Mouse (Mus musculus): ENCODE results near the gene 4931440F15Rik. TPM values are rescaled to one million over a fixed set of nuclear protein-coding genes. Genes with fewer than 3 reads are reported as not detected.

Gene 4931440F15Rik
- polyA plus RNA-seq, 1 experiment from 2014 or later: 0.38 TPM

- Histone ChIP-seq H3K4me1 (no peaks in the 10 kb centered on the region), H3K27me3 (replicated peaks) (peaks cover 20% of the 10 kb centered on the region), H3K4me2 (replicated peaks) (no peak overlapping the region), H3K36me3 (no peaks in the 10 kb centered on the region), H3K9me3 (no peaks in the 10 kb centered on the region), H3K4me3 (no peak overlapping the region), H3K9ac (no peak overlapping the region), H3K27ac (no peak overlapping the region)
- WGBS: 86% methylated on average over 2 of the region's 2 CpGs
- no peak for ATAC-seq (ENCODE audit: low FRiP score, low read depth)
Observed at GRCm38 (mm10) chr11:29823141-29823540, 2.3 kb downstream of the 4931440F15Rik start.

- H3K4me3 ChIP-seq: no peak overlapping the region
- H3K36me3 ChIP-seq: no peaks in the 10 kb centered on the region
- no peaks in the 10 kb centered on the region for H3K9me3 ChIP-seq
- no peak overlapping the region for H3K9ac ChIP-seq
- no peak for ATAC-seq (ENCODE audit: low FRiP score, low read depth)
- H3K27ac ChIP-seq: no peak overlapping the region
- H3K4me1 ChIP-seq: no peaks in the 10 kb centered on the region
- H3K4me2 ChIP-seq (replicated peaks): no peak overlapping the region
- no peaks in the 10 kb centered on the region for H3K27me3 ChIP-seq (replicated peaks)
Observed at GRCm38 (mm10) chr11:29815670-29816069, 9.8 kb downstream of the 4931440F15Rik start.

GRCm38 (mm10) chr11:29815261-29815660 lies 10.2 kb downstream of the 4931440F15Rik start:
- WGBS: 89% methylated on average over 3 of the region's 3 CpGs
- H3K4me1 ChIP-seq: no peaks in the 10 kb centered on the region

DNA sequence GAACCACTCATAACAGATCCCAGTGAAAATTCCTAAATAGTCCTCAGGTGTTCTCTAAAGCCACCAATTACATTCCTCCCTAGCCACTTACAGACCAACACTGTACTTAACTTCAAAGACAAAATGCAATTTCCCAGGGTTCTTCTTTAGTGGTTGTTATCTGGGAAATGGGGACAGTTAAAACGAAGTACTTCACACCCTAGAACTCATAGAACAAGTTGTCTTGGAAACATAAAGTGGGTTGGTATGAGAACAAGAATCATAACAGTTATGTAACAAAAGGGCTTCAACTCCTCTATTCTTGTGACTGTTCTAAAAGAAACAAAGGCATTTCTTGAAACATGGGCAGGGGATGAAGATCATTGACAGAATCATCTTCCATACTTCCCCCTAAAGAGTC lies 12.2 kb downstream of the 4931440F15Rik start:
- Histone ChIP-seq H3K9ac (no peak overlapping the region), H3K4me1 (no peaks in the 10 kb centered on the region; the same call in 1 of the 2 replicates), H3K27ac (no peak overlapping the region), H3K36me3 (no peaks in the 10 kb centered on the region), H3K27me3 (replicated peaks) (no peaks in the 10 kb centered on the region), H3K4me2 (replicated peaks) (no peak overlapping the region), H3K9me3 (no peaks in the 10 kb centered on the region), H3K4me3 (no peak overlapping the region)
- 85% methylated on average over 1 of the region's 1 CpGs for WGBS
- ATAC-seq (ENCODE audit: low FRiP score, low read depth): no peak

More at GRCm38 (mm10) chr11:29815261-29815660, 10.2 kb downstream of the 4931440F15Rik start:
- ATAC-seq (ENCODE audit: low FRiP score, low read depth): no peak
- H3K4me3 ChIP-seq: no peak overlapping the region
- no peak overlapping the region for H3K27ac ChIP-seq
- no peak overlapping the region for H3K4me2 ChIP-seq (replicated peaks)
- no peaks in the 10 kb centered on the region for H3K27me3 ChIP-seq (replicated peaks)
- no peak overlapping the region for H3K9ac ChIP-seq
- no peaks in the 10 kb centered on the region for H3K9me3 ChIP-seq
- no peaks in the 10 kb centered on the region for H3K36me3 ChIP-seq

- no peak overlapping the region for H3K4me3 ChIP-seq
- WGBS: 67% methylated on average over 3 of the region's 3 CpGs
- no peak overlapping the region for H3K4me2 ChIP-seq (replicated peaks)
- H3K4me1 ChIP-seq: no peaks in the 10 kb centered on the region; the same call in 1 of the 2 replicates
- no peaks in the 10 kb centered on the region for H3K9me3 ChIP-seq
- H3K36me3 ChIP-seq: no peaks in the 10 kb centered on the region
- no peak for ATAC-seq (ENCODE audit: low FRiP score, low read depth)
- H3K27ac ChIP-seq: no peak overlapping the region
- H3K27me3 ChIP-seq (replicated peaks): no peaks in the 10 kb centered on the region
- no peak overlapping the region for H3K9ac ChIP-seq
Observed at GRCm38 (mm10) chr11:29812475-29812874, 13.0 kb downstream of the 4931440F15Rik start.

DNA sequence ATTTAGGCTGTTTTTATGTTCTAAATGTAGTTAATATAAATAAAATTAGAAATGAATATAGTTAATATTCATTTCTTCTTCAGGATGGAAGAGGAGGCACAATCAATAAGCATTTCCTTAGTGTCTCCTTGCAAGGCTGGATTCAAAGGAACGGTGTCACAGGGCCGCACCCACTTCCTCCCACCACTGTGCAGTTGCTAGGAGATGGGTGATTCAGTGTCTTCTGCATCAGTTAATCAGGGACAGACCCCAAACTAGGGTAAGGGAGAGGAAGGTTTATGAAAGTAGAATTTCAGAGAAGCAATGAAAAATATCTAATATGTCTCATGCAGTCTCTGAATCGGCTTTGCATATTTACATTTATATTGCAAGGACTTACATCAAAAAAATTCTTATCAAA lies 15.1 kb downstream of the 4931440F15Rik start:
- no peak overlapping the region for H3K4me2 ChIP-seq (replicated peaks)
- 84% methylated on average over 3 of the region's 3 CpGs for WGBS
- H3K27me3 ChIP-seq (replicated peaks): no peaks in the 10 kb centered on the region
- no peaks in the 10 kb centered on the region for H3K36me3 ChIP-seq
- H3K9ac ChIP-seq: no peak overlapping the region
- no peak overlapping the region for H3K4me3 ChIP-seq
- H3K9me3 ChIP-seq: no peaks in the 10 kb centered on the region
- no peak for ATAC-seq (ENCODE audit: low FRiP score, low read depth)
- no peak overlapping the region for H3K27ac ChIP-seq
- no peaks in the 10 kb centered on the region; the same call in 1 of the 2 replicates for H3K4me1 ChIP-seq

GRCm38 (mm10) chr11:29808981-29809589 lies 16.4 kb downstream of the 4931440F15Rik start:
- no peak overlapping the region for H3K9ac ChIP-seq
- 89% methylated on average over 7 of the region's 7 CpGs for WGBS
- H3K4me1 ChIP-seq: no peaks in the 10 kb centered on the region; the same call in 1 of the 2 replicates
- ATAC-seq (ENCODE audit: low FRiP score, low read depth): no peak
- H3K4me3 ChIP-seq: no peak overlapping the region
- no peaks in the 10 kb centered on the region for H3K36me3 ChIP-seq
- no peak overlapping the region for H3K4me2 ChIP-seq (replicated peaks)
- no peak overlapping the region for H3K27ac ChIP-seq
- H3K9me3 ChIP-seq: no peaks in the 10 kb centered on the region
- no peaks in the 10 kb centered on the region for H3K27me3 ChIP-seq (replicated peaks)

GRCm38 (mm10) chr11:29808173-29808980 lies 17.1 kb downstream of the 4931440F15Rik start:
- no peak overlapping the region for H3K4me3 ChIP-seq
- WGBS: 69% methylated on average over 9 of the region's 9 CpGs
- no peak overlapping the region for H3K4me2 ChIP-seq (replicated peaks)
- ATAC-seq (ENCODE audit: low FRiP score, low read depth): no peak
- H3K27ac ChIP-seq: no peak overlapping the region
- H3K27me3 ChIP-seq (replicated peaks): no peaks in the 10 kb centered on the region
- no peaks in the 10 kb centered on the region for H3K36me3 ChIP-seq
- no peaks in the 10 kb centered on the region; the same call in 1 of the 2 replicates for H3K4me1 ChIP-seq
- no peak overlapping the region for H3K9ac ChIP-seq
- no peaks in the 10 kb centered on the region for H3K9me3 ChIP-seq

GRCm38 (mm10) chr11:29807325-29807724 lies 18.1 kb downstream of the 4931440F15Rik start:
- no peak overlapping the region for H3K27ac ChIP-seq
- H3K4me3 ChIP-seq: no peak overlapping the region
- no peaks in the 10 kb centered on the region for H3K27me3 ChIP-seq (replicated peaks)
- H3K9me3 ChIP-seq: no peaks in the 10 kb centered on the region
- ATAC-seq (ENCODE audit: low FRiP score, low read depth): no peak
- no peaks in the 10 kb centered on the region for H3K36me3 ChIP-seq
- no peaks in the 10 kb centered on the region; the same call in 1 of the 2 replicates for H3K4me1 ChIP-seq
- H3K9ac ChIP-seq: no peak overlapping the region
- H3K4me2 ChIP-seq (replicated peaks): no peak overlapping the region
- WGBS: 87% methylated on average over 5 of the region's 5 CpGs

DNA sequence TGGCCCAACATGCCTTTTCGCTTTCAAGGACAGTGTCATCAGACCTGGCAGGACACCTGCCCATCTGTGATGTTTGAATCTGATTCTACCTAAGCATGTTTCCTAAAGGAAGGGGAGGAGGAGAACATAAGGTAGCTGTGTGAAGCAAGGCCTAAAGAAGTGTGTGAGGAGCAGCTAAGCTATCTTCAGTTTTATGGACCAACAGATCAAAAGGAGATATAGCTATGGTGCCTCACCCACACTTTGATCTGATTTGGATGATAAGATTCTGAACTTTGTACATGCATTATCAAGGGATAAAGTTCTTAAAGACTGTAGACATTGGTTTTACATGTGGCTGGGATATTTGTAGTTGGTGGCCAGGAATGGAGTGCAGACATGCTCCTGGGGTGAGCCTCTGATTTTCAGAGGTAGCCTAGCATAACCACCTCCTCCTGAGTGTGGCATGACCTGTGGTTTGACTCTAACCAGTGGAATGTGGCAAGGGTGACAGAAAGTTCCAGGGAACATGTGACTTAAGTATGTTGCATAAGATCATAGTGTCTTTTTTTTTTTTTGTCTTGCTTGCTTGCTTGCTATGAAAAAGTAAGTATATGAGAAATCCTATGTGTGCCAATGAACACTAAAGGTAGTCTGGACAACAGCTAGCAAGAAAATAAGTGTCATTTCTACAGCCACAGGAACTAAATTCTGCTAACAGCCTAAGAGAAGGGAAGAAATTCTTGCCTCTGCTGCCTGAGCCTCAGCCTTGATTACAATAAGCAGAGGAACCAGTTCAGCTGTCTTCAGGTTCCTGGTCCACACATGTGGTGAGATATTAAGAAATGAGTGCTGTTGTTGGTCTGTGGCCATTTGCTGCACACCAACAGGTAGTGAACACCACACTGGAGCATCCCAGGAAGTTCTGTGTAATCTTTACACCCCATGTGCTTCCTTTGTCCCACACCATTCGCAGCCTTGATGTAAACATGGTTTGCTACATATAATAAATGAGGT lies 23.7 kb downstream of the 4931440F15Rik start:
- WGBS: 87% methylated on average over 2 of the region's 2 CpGs
- Histone ChIP-seq H3K4me2 (replicated peaks) (no peak overlapping the region), H3K9ac (no peak overlapping the region), H3K4me3 (no peak overlapping the region), H3K9me3 (no peaks in the 10 kb centered on the region), H3K27ac (no peak overlapping the region), H3K27me3 (replicated peaks) (no peaks in the 10 kb centered on the region), H3K36me3 (no peaks in the 10 kb centered on the region), H3K4me1 (no peaks in the 10 kb centered on the region)
- no peak for ATAC-seq (ENCODE audit: low FRiP score, low read depth)

DNA sequence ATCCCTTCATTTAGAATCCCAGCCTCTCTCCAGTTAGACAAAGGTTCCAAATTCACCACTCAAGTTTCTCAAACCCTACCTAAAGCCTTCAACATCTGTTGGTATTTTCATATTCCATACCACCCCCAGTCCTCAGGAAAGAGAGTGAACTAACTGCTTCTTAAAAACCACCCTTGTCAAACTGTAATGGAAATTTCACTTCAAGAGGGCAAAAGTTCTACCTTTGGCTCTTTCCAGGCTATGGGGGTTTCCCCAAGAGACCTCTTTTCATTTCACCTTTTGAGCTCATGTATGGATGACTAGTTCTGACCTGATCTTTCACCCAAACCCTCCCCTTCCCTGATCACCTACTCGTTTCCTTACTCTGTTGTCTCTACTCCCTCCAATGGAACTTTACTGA lies 25.6 kb downstream of the 4931440F15Rik start:
- Histone ChIP-seq H3K36me3 (no peaks in the 10 kb centered on the region), H3K27me3 (replicated peaks) (no peaks in the 10 kb centered on the region), H3K27ac (no peak overlapping the region), H3K9ac (no peak overlapping the region), H3K4me1 (no peaks in the 10 kb centered on the region), H3K9me3 (no peaks in the 10 kb centered on the region), H3K4me3 (no peak overlapping the region), H3K4me2 (replicated peaks) (no peak overlapping the region)
- ATAC-seq (ENCODE audit: low FRiP score, low read depth): no peak
- 52% methylated on average over 1 of the region's 1 CpGs for WGBS

DNA sequence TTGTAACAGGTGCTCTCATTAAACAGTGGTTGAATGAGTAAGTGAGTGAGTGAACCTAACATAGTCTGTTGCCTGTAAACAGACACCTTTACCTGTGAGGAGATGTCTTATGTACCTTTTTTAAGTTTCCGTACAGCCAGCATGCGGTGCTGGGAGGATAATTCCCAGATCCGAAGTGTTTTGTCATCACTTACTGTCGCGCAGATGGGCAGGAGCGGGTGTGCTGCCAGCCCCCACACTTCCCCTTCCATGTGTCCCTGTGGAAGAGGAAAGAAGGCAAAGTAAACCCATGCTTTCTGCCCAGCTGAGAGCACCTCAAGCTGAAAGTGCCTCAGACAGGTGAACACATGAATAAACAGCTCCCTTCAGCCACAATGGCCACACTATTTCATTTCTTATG lies 30.4 kb downstream of the 4931440F15Rik start:
- ATAC-seq (ENCODE audit: low FRiP score, low read depth): no peak
- Histone ChIP-seq H3K4me3 (no peak overlapping the region), H3K9me3 (no peaks in the 10 kb centered on the region), H3K9ac (no peak overlapping the region), H3K27ac (no peak overlapping the region), H3K36me3 (no peaks in the 10 kb centered on the region), H3K4me1 (no peaks in the 10 kb centered on the region), H3K27me3 (replicated peaks) (no peaks in the 10 kb centered on the region), H3K4me2 (replicated peaks) (no peak overlapping the region)
- 94% methylated on average over 6 of the region's 6 CpGs for WGBS

Data from neural tube, embryonic 12.5 days (tissue).